Mouse (Mus musculus): ENCODE data around the gene Sostdc1.

GRCm38 (mm10) chr12:36291346-36291745 lies 22.6 kb upstream of the Sostdc1 start:
- no peak for TF ChIP-seq JUND (conservative IDR thresholded peaks at IDR 0.05; ENCODE audit: low read depth, low read length)
- TF ChIP-seq POLR2A (IDR thresholded peaks at IDR 0.05; ENCODE audit: low read depth, low read length) = no peak
- no peak for TF ChIP-seq MAFK (IDR thresholded peaks at IDR 0.05; ENCODE audit: insufficient replicate concordance, low read length)
- no peak for TF ChIP-seq CTCF (conservative IDR thresholded peaks at IDR 0.05 in 1 of 2, IDR thresholded peaks at IDR 0.05 in 1 of 2; ENCODE audit: low read depth in 2 of 2, low read length in 2 of 2)
- no peak for TF ChIP-seq CHD2 (IDR thresholded peaks at IDR 0.05; ENCODE audit: low read length)
- TF ChIP-seq ZMIZ1 (IDR thresholded peaks at IDR 0.05; ENCODE audit: low read depth, low read length) = no peak
- no peak for TF ChIP-seq ZKSCAN1 (IDR thresholded peaks at IDR 0.05; ENCODE audit: borderline replicate concordance, low read depth, low read length)
- TF ChIP-seq USF2 (conservative IDR thresholded peaks at IDR 0.05; ENCODE audit: low read depth, low read length) = no peak
- no peak for TF ChIP-seq ZNF384 (IDR thresholded peaks at IDR 0.05; ENCODE audit: low read depth, low read length)
- TF ChIP-seq MXI1 (IDR thresholded peaks at IDR 0.05; ENCODE audit: low read depth, low read length) = no peak
- no peak for TF ChIP-seq MAX (IDR thresholded peaks at IDR 0.05; ENCODE audit: low read length)
- no peak for TF ChIP-seq ZC3H11A (IDR thresholded peaks at IDR 0.05; ENCODE audit: low read depth, low read length)
- no peak for TF ChIP-seq USF1 (IDR thresholded peaks at IDR 0.05; ENCODE audit: low read depth, low read length)
- TF ChIP-seq KAT2A (IDR thresholded peaks at IDR 0.05; ENCODE audit: insufficient replicate concordance, low read length) = no peak
